In the genomic region with DNA sequence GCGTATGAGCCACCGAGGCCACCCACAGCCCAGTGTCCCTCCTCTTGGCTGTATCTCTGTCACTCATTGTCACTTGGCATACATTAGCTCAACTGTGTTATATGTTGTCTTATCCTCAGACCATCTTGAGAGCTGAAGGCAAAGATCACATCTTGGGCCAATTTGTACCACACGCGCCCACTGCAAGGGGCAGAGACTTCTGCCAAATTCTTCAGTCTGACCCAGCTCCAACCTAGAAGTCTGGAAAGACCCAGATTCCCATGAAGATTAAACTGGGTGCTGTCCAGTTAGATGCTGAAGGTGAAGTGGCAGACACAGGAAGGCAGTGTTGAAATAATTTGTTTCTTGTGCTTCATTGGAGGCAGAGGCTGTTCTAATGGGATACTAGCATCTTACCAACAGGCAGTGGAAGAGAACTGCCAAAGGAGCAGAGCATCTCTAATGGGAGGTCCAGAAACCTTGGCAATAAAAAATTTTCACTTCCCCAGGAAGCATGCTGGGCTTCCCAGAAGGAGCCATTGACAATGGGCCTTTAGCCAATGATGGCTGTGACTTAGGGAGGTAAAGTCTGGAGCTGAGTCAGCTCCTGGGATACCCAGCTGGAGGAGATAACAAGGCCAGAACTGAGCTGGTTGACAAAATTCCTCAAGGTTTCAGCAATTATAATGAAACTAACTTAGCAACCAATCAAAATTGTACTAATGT, we compare ENCODE assay signal across 23 mouse cellular contexts. TPM values are rescaled to one million over a fixed set of nuclear protein-coding genes. Genes with fewer than 3 reads are reported as not detected.
"Had no signal": no experiment of that assay in that cellular context is flagged by ENCODE, and none has a peak within 500 bp of the region (broad histone marks: within the 10 kb centered on the region; RNA-seq: fewer than 3 reads in every experiment).

No protein-coding gene starts in this region.

- DNase-seq: gastrocnemius, postnatal 14 days; gastrocnemius, postnatal 36 days; heart, adult 11 months; heart, adult 2 months; heart, postnatal 14 days; heart, postnatal 36 days; kidney, adult 11 months; kidney, adult 2 months; kidney, adult 9 months; kidney, postnatal 14 days; kidney, postnatal 36 days; layer of hippocampus, adult 9-11 months; layer of hippocampus, postnatal 36 days had no signal

- ATAC-seq: hindbrain, postnatal 0 days; intestine, embryonic 16.5 days; liver, embryonic 12.5 days had no signal

RNA-seq across cellular contexts. Expression of gene Nkx1-2, which starts 9.0 kb away (rescaled TPM):
- total RNA-seq: gastrocnemius, adult 18-20 months; gastrocnemius, adult 8-10 months; gastrocnemius, postnatal 14 days; gastrocnemius, postnatal 36 days; heart, adult 2 months; heart, postnatal 14 days; heart, postnatal 36 days; hematopoietic stem cell, adult 5-6 weeks; hindbrain, postnatal 0 days; layer of hippocampus, adult 18-20 months; layer of hippocampus, postnatal 14 days; layer of hippocampus, postnatal 36 days; left cerebral cortex, postnatal 14 days; liver, adult 2 months had no signal
